Mouse (Mus musculus): ENCODE data around the gene Ly6g5b.
A peak's percentile ranks its signal among the peaks of the same experiment; 100 is the strongest.
"Not testable (repeated sequence)": the region's sequence is repeated elsewhere in the genome, so short reads cannot be mapped to it uniquely, and the experiment has no call there.

The Ly6g5b gene

DNA sequence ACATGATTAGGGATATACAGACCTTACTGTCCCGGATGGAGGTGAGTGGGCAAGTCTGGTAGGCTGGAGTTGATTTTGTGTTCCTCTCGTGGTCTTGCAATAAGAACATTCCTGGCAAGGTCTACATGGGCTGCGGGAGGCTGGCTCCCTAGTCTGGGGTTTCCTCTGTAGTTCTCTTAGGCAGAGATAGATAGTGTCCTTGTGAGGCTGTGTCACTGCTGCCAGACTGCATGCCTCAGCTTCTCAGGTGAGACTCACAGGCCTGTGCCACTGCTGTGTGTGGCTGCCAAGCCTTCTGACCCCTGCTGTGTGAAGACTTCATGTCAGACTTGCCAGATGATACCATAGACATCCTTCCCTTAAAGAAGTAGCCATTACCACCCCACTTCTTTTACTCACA is 24.0 kb upstream of the Ly6g5b start:
- DNase-seq, result no peak

DNA sequence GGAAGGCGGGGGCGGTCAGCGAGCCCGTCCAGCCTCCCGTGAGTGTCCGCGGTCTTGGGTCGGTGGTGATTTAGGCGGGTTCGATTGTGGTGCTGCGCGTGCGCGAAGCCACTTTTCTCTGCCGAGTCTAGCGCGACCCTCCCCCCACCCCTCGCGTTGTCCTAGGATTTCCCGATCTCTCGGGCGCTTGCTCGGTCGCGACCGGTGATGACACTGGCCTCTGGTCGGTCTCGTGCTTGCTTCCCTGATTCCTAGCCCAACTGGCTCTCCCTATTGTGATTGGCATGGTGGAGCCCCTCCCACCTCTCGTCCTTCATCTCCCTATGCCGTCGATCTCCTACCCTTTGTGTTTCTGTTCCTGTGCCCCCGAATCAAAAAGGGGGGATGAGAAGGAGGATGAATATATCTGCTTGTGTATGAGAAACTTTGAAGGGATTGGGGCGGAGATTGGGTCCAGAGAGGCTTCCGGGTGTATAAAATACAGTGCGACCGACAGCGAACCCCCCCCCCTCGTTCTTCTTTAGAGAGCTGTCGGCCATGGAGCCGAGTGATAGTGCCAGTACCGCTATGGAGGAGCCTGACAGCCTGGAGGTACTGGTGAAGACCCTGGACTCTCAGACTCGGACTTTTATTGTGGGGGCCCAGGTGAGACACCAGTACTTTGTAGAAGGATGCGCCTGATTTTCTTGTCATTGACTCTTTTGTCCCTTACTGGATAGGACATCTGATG is 20.5 kb upstream of the Ly6g5b start:
- no peak for DNase-seq

DNA sequence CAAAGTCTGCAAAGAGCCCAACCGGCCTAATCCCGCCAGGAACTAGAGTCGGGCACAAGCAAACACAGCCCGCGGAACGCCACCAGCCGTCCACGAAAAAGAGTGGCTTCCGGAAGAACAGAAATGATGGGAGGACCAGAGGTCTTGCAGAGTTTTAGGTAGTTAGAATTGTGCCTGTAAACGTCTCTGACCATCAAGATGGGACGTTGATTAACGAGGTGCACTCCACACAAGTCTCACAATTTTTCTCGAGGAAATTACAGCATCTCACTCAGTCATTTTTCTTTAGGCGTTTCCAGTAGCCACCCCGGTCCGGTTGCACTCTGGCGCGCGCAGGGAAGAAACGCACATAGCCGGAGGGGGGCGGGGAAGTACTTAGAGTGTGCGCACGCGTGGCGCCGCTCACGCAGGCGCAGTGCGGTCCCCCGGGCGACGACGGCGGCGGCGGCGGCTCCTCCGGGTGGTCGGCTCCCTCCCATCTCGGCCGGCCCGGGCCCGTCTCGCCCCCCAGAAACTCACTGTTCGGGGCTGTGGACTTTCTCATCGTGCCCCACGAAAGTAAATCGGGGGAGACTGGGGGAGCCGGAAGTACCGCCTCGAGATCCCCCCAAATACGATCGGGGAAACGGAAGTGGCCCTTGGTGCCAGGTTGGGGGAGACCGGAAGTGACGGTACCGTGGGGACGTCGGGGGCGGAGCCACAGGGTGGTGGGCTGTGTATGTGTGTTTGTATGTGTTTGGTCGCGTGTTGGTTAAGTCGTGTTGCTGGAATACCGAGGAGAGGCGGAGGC is 19.8 kb upstream of the Ly6g5b start, which contains the start of gene Bag6:
TSS of gene Bag6 (plus strand) at position 378 of the 790 bp plus-strand sequence.
- DNase-seq, result peak; percentile 96

DNA sequence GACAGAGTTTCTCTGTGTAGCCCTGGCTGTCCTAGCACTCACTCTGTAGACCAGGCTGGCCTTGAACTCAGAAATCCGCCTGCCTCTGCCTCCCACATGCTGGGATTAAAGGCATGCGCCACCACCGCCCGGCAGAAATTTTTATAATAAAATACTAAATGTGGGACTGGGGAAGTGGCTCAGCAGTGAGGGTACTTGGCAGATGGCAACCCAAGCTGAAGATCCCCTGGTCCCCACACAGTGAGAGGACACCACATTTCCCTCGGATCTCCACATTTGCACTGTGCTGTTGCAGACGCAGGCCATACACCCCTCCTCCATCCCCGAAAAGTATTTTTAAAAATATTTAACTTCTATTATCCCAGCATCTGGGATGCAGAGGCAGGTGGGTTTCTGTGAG is 18.3 kb upstream of the Ly6g5b start:
- DNase-seq, result no peak

DNA sequence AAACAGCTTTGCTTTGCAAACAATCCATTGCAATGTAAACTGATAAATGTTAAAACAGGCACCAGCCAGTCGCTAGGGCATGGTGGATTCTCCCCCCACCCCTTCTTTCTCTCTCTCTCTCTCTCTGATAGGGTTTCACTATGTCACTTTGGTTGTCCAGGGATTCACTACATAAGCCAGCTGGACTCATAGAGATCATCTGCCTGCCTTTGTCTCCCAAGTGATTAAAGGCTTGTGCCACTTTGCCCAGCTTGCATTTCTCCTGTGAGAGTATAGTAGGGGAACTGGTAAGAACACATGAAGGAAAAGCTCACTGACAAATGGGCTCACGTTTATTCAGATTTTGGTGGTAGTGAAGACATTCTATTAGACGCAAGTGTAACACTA is 16.9 kb upstream of the Ly6g5b start:
- DNase-seq, result no peak

DNA sequence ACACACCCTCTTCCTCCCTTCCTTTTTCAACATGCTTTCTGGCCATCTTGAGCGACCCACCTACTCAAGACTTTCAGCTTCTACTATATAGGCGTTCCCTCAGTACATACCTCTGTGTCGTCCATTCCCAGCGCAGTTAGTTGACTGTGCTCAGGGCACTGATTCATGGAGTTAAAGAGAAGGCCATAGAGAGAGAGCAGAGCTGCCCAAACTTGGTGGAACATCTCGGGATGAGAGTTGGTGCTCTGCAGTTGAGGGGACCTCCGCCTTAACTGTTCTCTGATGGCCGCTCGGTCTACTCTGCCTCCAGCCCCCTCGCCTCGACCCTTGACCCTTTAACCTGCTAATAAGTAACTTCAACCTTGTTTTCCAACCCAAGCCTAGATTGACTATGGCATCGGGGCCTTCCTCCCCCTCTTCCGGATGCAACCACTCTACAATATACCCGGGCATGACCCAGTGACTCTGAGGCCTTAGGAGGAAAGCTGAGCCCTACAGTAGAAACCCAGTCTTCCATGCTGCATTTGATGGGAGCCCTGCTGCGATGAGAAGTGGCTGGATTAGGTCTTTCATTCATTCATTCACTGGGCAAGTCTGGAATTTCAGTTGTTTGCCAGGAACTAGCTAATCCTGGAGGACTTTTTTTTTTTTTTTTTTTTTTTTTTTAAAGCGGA is 16.4 kb upstream of the Ly6g5b start, which contains the start of gene Apom:
TSS of gene Apom (minus strand) at position 551 of the 674 bp plus-strand sequence.
- DNase-seq, result peak; percentile 70

DNA sequence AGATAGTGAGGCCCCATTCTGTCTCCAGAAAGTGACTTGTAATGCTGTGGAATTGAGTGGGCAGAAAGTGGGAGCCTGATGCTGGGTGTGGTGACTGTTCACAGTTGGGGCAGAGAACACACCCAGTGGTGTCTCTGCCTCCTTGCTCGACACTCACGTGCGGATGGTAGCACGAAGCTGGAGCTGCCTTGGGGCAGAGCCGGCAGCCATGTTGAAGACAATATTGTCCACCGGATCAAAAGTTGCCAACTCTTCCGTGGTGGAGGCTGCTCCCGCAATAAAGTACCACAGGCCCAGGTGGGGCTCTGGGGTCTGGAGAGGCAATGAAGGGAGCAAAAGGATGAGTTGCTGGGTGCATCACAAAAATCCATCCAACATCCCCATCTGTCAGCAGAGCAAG is 15.8 kb upstream of the Ly6g5b start:
- DNase-seq, result no peak

DNA sequence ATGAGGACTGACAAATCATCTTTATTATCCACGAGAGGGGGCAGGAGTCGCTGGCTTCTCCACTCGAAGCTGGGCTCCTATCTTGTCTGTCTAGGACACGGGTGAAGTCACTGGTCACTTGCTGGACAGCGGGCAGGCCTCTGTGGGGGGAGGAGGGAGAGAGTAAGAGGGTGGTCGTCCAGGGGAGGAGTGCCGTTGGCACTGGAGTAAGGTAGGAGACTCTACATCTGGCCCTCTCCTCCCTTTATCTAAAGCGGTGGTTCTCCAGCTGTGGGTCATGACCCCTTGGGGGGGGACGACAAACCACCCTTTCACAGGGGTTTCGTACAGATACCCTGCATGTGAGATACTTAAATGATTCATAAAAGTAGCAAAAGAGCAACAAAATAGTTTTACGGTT is 13.8 kb upstream of the Ly6g5b start:
- DNase-seq, result no peak

DNA sequence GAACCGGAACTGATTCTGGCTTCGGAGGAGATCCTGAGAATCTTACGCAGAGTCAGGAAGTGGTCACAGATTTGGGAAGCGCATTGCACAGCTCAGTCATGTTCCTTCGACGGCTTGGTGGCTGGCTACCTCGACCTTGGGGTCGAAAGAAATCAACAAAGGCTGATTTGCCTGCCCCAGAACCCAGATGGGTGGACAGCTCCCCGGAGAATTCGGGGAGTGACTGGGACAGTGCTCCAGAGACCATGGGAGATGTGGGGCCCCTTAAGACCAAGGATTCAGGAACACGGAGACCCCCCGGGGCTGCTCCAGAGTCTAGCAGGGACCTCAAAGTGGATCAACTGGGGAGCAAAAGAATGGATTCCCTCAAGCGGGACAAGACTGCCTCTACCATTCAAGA is 11.8 kb upstream of the Ly6g5b start:
- DNase-seq, result no peak

DNA sequence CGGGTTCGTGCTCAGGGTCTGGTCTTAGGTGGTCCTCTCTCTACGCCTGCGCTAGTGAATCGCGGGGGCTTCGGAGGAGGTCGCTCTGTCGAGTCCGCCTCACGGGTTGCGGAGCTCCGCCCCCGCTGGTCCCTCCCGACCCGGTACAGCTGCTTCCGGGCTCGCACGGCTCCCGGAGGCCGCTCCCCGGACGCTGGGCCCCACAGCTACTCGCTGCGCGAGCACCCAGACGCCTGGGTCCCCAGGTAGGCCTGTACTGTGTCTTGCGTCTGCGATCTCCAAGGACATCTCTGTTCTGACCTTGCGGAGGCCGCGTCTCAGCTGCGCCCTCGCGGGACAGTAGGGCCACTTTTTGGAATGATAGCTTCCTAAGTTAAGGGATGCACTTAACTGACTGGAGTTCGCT is 11.0 kb upstream of the Ly6g5b start, which contains the start of gene D17H6S53E:
TSS of gene D17H6S53E (plus strand) at position 168 of the 406 bp plus-strand sequence.
- DNase-seq, result peak; percentile 74

DNA sequence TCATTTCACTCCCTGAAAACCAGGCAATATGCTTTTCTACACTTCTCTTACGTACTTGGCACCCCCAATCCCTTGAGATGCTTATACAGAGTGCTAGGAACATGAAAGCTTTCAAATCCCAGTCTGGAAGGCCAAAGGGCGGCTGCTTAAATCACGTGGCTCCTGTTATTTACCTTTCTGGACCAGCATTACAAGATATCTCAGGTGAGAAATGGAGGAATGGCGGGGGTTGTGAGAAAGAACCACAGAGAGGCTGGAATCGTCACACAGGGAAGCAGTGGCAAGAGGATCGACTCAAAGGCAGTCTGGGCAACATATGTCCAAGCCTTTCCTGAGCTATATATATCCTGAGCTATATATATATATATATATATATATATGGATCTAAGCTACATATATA is 10.3 kb upstream of the Ly6g5b start:
- no peak for DNase-seq

DNA sequence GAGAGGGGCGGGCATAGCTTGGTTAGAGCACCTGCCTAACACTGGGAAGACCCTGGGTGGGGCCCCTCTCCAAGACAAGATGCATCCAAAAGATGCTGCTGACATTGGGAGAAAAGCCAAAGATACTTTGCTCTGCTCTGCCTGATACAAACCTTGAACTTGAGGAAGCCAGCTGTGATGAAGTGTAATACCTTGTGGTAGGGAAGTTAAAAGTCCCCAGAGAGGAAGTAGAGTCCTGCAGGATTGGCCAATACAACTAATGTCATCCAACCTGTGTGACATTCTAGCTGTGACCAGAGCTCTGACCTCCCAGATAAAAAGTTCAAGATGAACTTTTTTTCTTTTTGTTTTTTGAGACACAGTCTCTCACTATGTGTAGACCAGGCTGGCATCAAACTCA is 9.9 kb upstream of the Ly6g5b start:
- DNase-seq, result no peak

DNA sequence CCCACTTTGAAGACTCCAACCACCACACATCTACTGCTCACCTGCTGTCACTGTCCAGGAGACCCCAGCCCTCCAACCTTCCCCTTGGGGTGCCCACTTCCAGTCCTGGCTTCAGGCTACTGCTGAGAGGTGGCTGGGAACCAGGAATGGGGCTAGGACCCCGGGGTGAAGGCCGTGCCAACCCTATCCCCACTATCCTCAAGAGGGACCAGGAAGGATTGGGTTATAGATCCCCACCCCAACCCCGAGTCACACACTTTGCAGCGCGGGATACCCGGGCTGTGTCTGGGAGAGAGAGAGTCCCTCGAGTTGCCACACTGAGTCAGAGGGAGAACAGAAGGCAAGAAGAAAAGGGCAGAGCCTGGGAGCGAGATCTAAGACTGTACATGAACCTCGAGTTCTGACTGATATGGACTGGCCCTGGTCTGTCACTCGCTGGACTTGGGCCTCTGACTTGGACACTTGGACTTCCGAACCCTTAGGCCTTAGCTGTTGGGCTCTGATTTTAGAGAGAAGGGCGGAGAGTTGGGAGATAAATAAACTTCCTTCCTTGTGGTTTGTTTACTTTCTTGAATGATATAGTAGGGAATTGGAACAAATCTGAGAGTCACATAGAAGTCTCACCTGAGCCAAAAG is 9.2 kb upstream of the Ly6g5b start:
- DNase-seq, result peak; percentile 55

DNA sequence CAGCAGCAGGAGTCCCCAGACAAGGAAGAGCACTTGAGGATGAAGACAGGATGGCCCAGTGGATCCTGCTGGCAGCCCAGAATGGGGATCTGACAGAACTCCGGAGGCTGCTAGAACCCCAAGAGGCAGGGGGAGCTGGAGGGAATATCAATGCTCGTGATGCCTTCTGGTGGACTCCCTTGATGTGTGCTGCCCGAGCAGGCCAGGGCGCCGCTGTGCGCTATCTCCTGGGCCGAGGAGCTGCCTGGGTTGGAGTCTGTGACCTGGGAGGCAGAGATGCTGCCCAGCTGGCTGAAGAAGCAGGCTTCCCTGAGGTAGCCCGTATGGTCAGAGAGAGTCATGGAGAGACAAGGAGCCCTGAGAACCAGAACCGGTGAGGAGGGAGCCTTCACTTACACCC is 8.1 kb upstream of the Ly6g5b start:
- not testable (repeated sequence) for DNase-seq

DNA sequence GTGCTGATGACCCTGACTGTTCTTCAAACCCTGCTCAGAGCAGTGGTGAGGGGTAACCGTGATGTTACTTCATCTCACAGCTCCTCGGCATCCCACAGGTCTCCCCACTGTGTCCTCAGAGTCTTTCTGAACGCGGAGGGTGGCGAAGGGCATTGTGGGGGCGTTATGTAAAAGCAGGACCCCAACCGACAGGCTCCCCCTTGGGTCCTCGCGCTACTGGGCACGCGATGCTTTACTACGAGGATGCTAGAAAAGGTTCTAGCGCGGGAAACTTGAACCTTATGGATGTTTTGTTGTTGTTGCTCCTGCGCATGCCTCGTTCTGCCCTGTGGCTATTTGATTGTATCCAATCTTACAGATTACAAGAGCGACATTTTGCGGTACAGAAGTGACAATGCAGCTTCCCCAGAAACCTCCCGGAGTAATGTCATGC is 6.7 kb upstream of the Ly6g5b start, which contains the start of gene Csnk2b:
TSS of gene Csnk2b (minus strand) at position 183 of the 433 bp plus-strand sequence.
- DNase-seq, result peak; percentile 69

DNA sequence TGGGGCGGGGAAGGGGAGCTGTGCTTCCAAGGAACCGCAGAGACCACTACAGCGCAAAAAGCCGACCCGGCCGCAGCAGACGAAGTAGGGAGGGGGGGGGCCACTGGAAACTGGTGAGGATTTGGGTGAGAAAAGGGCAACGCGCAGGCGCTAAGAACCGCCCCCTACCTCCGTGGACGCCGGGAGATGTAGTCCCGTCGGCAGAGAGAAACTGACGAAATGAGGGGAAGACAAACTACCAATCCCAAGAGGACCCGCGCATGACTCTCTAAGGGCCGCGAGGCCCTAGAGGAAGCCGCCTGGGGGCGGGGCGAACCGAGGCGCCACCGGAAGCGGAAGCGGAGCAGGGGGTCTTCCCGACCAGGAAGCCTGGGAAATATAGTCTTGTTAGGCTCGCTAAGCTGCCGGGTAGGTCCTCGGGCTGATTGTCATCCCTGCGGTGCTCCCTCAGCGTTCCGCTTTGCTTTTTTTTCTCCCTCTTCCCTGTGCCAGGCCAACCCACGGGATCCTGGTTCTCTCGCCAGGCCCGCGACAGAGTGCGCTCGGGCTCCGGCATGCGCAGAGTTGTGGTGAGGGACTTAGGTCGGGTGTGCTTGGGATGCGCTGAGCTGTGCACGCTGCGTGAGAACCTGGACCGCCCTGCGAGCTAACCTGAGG is 6.0 kb upstream of the Ly6g5b start, which contains the start of gene Gpank1:
TSS of gene Gpank1 (plus strand) at position 313 of the 657 bp plus-strand sequence.
- peak; percentile 99 for DNase-seq

DNA sequence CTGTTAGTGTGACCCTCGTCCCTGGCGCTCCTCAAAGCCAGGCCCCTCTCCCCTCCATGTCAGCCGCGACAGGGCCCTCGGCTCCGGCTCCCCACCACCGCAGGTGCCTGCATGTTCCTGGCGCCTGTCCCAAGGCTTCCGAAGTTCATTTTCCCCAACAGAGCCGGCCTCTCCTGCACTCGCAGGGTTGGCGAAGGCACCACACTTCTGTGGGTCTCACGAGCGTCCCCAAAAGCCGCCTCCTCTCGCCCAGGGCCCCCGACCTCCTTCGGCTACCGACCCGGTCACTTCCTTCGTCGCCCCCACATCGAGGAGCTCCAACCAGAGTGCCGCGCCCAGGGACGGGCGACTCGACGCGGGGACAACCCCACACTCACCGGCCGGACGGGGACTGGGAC is 5.5 kb upstream of the Ly6g5b start:
- DNase-seq, result peak; percentile 62

DNA sequence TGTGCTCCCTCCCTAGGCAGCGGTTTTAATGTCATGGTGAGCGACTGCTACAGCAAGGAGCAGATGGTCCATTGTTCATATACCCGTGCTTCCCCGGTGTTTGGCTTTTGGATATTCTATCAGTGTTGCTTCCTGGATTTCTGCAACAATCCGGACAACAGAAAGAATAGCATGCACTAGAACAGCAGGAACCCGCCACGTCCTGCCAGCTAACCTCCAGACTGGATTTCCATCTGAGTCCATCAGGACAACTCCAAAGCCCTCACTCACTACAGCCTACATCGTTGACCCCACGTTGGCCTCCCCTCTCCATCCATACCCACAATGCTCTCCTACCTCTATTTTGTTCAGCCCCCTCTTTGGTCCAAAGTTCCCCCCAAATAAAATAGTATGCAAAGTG is 3.5 kb downstream of the Ly6g5b start:
- no peak for DNase-seq

DNA sequence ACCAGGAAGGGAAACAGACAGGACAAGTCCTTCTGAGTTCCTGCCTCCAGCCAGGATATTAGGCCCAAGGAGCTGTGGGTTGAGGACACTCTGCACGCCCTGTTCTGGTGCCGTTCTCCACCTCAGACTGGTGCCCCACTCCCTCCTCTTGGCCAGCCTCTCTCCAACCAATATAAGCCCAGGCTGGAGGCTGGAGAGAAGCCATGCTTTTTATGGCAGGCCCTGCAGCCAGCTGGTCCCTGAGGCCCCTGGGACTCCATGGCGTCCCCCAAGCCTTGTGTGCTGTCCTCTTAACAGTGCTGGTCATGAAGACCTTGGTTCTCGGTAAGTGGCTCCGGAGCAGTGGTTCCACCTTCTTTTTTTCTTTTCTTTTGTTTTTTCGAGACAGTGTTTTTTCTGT is 7.1 kb downstream of the Ly6g5b start, which contains the start of gene Ly6g5c:
TSS of gene Ly6g5c (plus strand) at position 183 of the 400 bp plus-strand sequence.
- no peak for DNase-seq

DNA sequence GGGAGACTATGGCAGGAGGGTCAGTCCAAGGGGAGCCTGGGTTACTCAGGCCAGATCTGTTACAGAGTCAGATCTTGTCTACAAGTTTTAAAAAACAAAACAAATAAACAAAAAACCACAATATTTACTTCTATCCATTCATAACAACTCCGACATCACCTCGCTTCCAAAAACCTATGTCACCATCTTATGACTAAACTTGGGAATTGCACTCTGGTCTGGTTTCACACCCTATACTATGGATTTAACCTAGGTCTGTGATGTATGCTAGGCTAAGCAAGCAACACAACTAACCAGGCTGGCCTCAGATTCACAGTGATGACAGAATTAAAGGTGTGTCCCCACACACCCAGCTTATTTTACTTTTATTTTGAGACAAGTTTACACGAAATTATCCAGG is 8.7 kb downstream of the Ly6g5b start:
- DNase-seq, result no peak

DNA sequence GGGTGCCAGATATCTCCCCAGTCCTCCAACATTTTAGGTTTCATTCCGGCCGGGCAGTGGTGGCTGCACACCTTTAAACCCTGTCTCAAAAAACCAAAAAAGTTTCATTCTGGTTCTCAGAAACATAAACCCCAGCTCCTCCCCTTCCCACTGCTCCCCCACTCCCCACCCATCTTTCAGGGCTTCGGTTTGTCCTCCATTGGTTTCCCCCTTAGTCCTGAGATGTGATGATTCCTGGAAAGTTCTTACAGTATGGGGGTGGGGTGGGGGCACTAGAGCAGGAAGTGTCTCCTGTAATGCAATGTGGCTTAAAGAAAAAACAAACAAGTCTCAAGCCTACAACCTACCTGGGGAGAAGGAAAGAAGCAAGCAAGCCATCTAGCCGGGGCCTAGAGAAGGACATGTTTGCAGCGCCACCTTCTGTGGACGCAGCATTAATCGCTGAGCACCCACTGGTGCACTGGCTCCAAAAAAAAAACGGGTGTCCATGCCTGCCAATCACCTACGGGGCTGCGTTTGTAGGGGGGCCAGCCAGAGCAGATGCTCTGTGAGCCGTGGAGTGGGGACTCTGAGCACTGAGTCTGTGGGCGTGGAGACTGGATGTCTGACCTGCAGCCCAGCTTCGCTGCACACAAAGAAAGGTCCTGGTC is 9.4 kb downstream of the Ly6g5b start:
- DNase-seq, result peak; percentile 47

DNA sequence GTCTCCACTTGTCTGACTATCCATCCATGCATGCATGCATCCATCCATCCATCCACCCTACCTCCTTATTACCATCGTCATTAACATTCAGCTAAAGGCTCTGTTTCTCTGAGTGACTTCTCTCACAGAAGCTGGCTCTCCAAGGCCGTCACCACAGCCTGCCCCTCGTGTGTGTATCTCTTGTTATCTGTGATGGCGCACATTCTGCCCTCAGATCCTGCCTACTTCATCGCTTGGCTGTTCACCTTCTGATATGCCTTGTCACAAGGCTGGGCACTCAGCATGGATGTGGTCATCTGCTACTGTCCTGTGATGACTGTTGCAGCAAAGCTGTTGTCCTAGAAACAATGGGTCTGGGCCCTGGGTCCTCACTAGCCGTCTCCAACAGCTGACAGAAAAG is 10.5 kb downstream of the Ly6g5b start:
- DNase-seq, result no peak
